Mouse (Mus musculus) heart, embryonic 15.5 days (tissue): Measurements from ENCODE around the gene Gm20917. TPM values are rescaled to one million over a fixed set of nuclear protein-coding genes. Genes with fewer than 3 reads are reported as not detected.
"Not testable (repeated sequence)": the region's sequence is repeated elsewhere in the genome, so short reads cannot be mapped to it uniquely, and the experiment has no call there.

Experiments
- ATAC-seq: fragments of 200-750 bp; cut with Nextera tagmentation; replicated peaks from 2 replicates; pipeline ENCODE4 v1.8.0; 2017; ENCODE audit warnings: low read depth, moderate TSS enrichment; ENCODE audit not compliant: insufficient number of reproducible peaks, insufficient read depth, low FRiP score
- H3K27ac ChIP-seq: fragments of 300-500 bp; sonication (generic); 2 replicates; pipeline ENCODE4 v1.5.1; 2015; ENCODE audit warnings: mild to moderate bottlenecking, inconsistent platforms
- H3K27me3 ChIP-seq: fragments of 300-500 bp; sonication (generic); 2 replicates; pipeline ENCODE4 v1.6.1; 2015; ENCODE audit warnings: inconsistent platforms
- H3K36me3 ChIP-seq: fragments of 300-500 bp; sonication (generic); 2 replicates; pipeline ENCODE4 v1.6.1; 2015; ENCODE audit warnings: mild to moderate bottlenecking, inconsistent platforms
- H3K4me1 ChIP-seq: fragments of 300-500 bp; sonication (generic); replicated peaks from 2 replicates; pipeline ENCODE4 v1.6.1; 2015; ENCODE audit warnings: inconsistent platforms
- H3K4me2 ChIP-seq: fragments of 300-500 bp; sonication (generic); 2 replicates; pipeline ENCODE4 v1.6.1; 2015; ENCODE audit warnings: inconsistent platforms, mild to moderate bottlenecking, moderate library complexity
- H3K4me3 ChIP-seq: fragments of 300-500 bp; sonication (generic); 2 replicates; pipeline ENCODE4 v1.5.1; 2015; ENCODE audit warnings: mild to moderate bottlenecking, inconsistent platforms
- H3K9ac ChIP-seq: fragments of 300-500 bp; sonication (generic); 2 replicates; pipeline ENCODE4 v1.6.1; 2015; ENCODE audit warnings: mild to moderate bottlenecking, inconsistent platforms
- H3K9me3 ChIP-seq: fragments of 300-500 bp; sonication (generic); replicated peaks from 2 replicates; pipeline ENCODE4 v1.6.1; 2016; ENCODE audit warnings: inconsistent platforms
- WGBS: fragments of 180-500 bp; shearing (Covaris S2); methylation state at CpG from one replicate; pipeline ENCODE4 v1.1.7; 2015; ENCODE audit warnings: mixed read lengths; 5-methylcytosine and 5-hydroxymethylcytosine counted together
- polyA plus RNA-seq: library from polyadenylated mRNA; unstranded; fragments of >200 nt; fragmentation: Nextera tagmentation; extraction: Ambion mirVana; gene quantifications from 2 replicates; pipeline ENCODE4 v1.2.1, GENCODE M21; 2015

Gm20917 gene
- not detected in 2 replicates for polyA plus RNA-seq

- not testable (repeated sequence) for H3K9me3 ChIP-seq, H3K27ac ChIP-seq, H3K27me3 ChIP-seq, ATAC-seq, H3K36me3 ChIP-seq, H3K4me3 ChIP-seq, H3K4me2 ChIP-seq, H3K4me1 ChIP-seq, H3K9ac ChIP-seq
- WGBS = no CpG with 5 or more reads among the region's 4 CpGs
Observed at GRCm38 (mm10) chrY:79151022-79151421, at the start of gene Gm20917. Gene Gm20917, minus strand, starts transcription at chrY:79151122.

Other genes with a start within 250 kb of the Gm20917 start
- not detected in 2 replicates for gene Gm20916, start 168.4 kb upstream of the Gm20917 start, polyA plus RNA-seq